Mouse (Mus musculus) frontal cortex, adult (tissue): ENCODE data around the gene Spic.
A peak's percentile ranks its signal among the peaks of the same experiment; 100 is the strongest.
"Not testable (repeated sequence)": the region's sequence is repeated elsewhere in the genome, so short reads cannot be mapped to it uniquely, and the experiment has no call there.

Experiments
- ATAC-seq: cut with Nextera tagmentation; 2 replicates; pipeline ENCODE4 v1.9.2; 2017; ENCODE audit warnings: mild to moderate bottlenecking, moderate library complexity, mixed read lengths; ENCODE audit not compliant: low TSS enrichment

The Spic gene

GRCm38 (mm10) chr10:88684925-88685324 lies at the start of gene Spic:
TSS of gene Spic (minus strand) at chr10:88685015.
- no peak for ATAC-seq

GRCm38 (mm10) chr10:88732309-88732622 lies 47.5 kb upstream of the Spic start:
- no peak for ATAC-seq

- ATAC-seq = peak; percentile 22
Measured at GRCm38 (mm10) chr10:88731496-88732308, 46.9 kb upstream of the Spic start.

GRCm38 (mm10) chr10:88730571-88731495 lies 46.0 kb upstream of the Spic start, which contains the start of gene Arl1:
TSS of gene Arl1 (plus strand) at chr10:88730858.
- peak; percentile 80 for ATAC-seq

- no peak for ATAC-seq
Measured at GRCm38 (mm10) chr10:88728166-88728565, 43.4 kb upstream of the Spic start.

- ATAC-seq = peak; percentile 60
Measured at GRCm38 (mm10) chr10:88727128-88727527, 42.3 kb upstream of the Spic start.

GRCm38 (mm10) chr10:88725343-88725742 lies 40.5 kb upstream of the Spic start:
- ATAC-seq = no peak

GRCm38 (mm10) chr10:88719618-88720017 lies 34.8 kb upstream of the Spic start:
- ATAC-seq = no peak

GRCm38 (mm10) chr10:88717756-88718025 lies 32.9 kb upstream of the Spic start:
- no peak for ATAC-seq

GRCm38 (mm10) chr10:88716986-88717755 lies 32.4 kb upstream of the Spic start:
- ATAC-seq = no peak

GRCm38 (mm10) chr10:88715621-88716020 lies 30.8 kb upstream of the Spic start:
- ATAC-seq = no peak

GRCm38 (mm10) chr10:88714744-88715143 lies 29.9 kb upstream of the Spic start:
- ATAC-seq = no peak

- peak; percentile 32 for ATAC-seq
Measured at GRCm38 (mm10) chr10:88712359-88712758, 27.5 kb upstream of the Spic start.

- peak; percentile 85 for ATAC-seq
Measured at GRCm38 (mm10) chr10:88708671-88709523, 24.1 kb upstream of the Spic start.

- no peak for ATAC-seq
Measured at GRCm38 (mm10) chr10:88700938-88701337, 16.1 kb upstream of the Spic start.

- no peak for ATAC-seq
Measured at GRCm38 (mm10) chr10:88682904-88683563, 1.8 kb downstream of the Spic start.

- ATAC-seq = no peak
Measured at GRCm38 (mm10) chr10:88672825-88673224, 12.0 kb downstream of the Spic start.

- ATAC-seq = no peak
Measured at GRCm38 (mm10) chr10:88672123-88672522, 12.7 kb downstream of the Spic start.

GRCm38 (mm10) chr10:88669719-88670118 lies 15.1 kb downstream of the Spic start:
- peak; percentile 85 for ATAC-seq

GRCm38 (mm10) chr10:88663856-88664255 lies 21.0 kb downstream of the Spic start:
- ATAC-seq = not testable (repeated sequence)

- no peak for ATAC-seq
Measured at GRCm38 (mm10) chr10:88658918-88659317, 25.9 kb downstream of the Spic start.
